9 mouse cellular contexts compared by ENCODE assay signal in genomic region chr4:46463130-46463830, GRCm38 (mm10). TPM values are rescaled to one million over a fixed set of nuclear protein-coding genes. Genes with fewer than 3 reads are reported as not detected.
A peak's percentile ranks its signal among the peaks of the same experiment; 100 is the strongest.
DNase-seq lines count a peak whose midpoint lies in the region; ATAC-seq lines count a peak whose summit lies in the region.
"Had no signal": no experiment of that assay in that cellular context is flagged by ENCODE, and none has a peak within 500 bp of the region (broad histone marks: within the 10 kb centered on the region; RNA-seq: fewer than 3 reads in every experiment).

No protein-coding gene starts in this region.

- no peak overlapping the region for H3K27ac ChIP-seq in midbrain, embryonic 13.5 days
- no peak overlapping the region for H3K27ac ChIP-seq in midbrain, embryonic 11.5 days (ENCODE audit: low read depth, low read length)
- H3K27ac ChIP-seq in embryonic facial prominence, embryonic 10.5 days (replicated peaks) = no peak overlapping the region
- peak overlapping the region; percentile 56; the same call in 1 of the 2 replicates for H3K27ac ChIP-seq in liver, embryonic 13.5 days

- H3K4me1 ChIP-seq in midbrain, embryonic 13.5 days (replicated peaks) = no peaks in the 10 kb centered on the region
- no peaks in the 10 kb centered on the region for H3K4me1 ChIP-seq in midbrain, embryonic 11.5 days (ENCODE audit: control insufficient read depth, insufficient read depth, low read length)
- H3K4me1 ChIP-seq in embryonic facial prominence, embryonic 10.5 days = no peaks in the 10 kb centered on the region
- peaks cover 58% of the 10 kb centered on the region for H3K4me1 ChIP-seq in liver, embryonic 13.5 days (replicated peaks)

- peaks cover 62% of the 10 kb centered on the region for H3K36me3 ChIP-seq in midbrain, embryonic 13.5 days
- H3K36me3 ChIP-seq in midbrain, embryonic 11.5 days (ENCODE audit: control insufficient read depth, insufficient read depth, low read length) = peaks cover 31% of the 10 kb centered on the region
- peaks cover 95% of the 10 kb centered on the region for H3K36me3 ChIP-seq in embryonic facial prominence, embryonic 10.5 days (replicated peaks)
- H3K36me3 ChIP-seq in liver, embryonic 13.5 days = peaks cover 100% of the 10 kb centered on the region
- peaks cover 8% of the 10 kb centered on the region for H3K36me3 ChIP-seq in splenic B cell, adult 2 months (ENCODE audit: control insufficient read depth, insufficient read depth, low read length, poor library complexity, severe bottlenecking)

- DNase-seq in cerebellum, postnatal 14 days = peak; percentile 53 to 72
- no peak for DNase-seq in cerebellum, adult 9-10 months
- no peak for DNase-seq in midbrain, embryonic 11.5 days (ENCODE audit: low spot score, missing footprints)
- DNase-seq in embryonic facial prominence, embryonic 10.5 days (ENCODE audit: low spot score) = peak; percentile 46
- DNase-seq in liver, embryonic 13.5 days = peak; percentile 43
- peak; percentile 73 for DNase-seq in splenic B cell, adult 2 months (ENCODE audit: low read depth, low spot score)
- DNase-seq in layer of hippocampus, adult 8-10 months (ENCODE audit: low spot score in 2 of 2) = no peak

- ATAC-seq in midbrain, embryonic 13.5 days = 0 out of 2 replicates have a peak, but pooled peaks have one; percentile 40
- no peak for ATAC-seq in midbrain, embryonic 11.5 days (ENCODE audit: low FRiP score)
- ATAC-seq in liver, embryonic 13.5 days (ENCODE audit: low read depth) = peak; percentile 56

- no peak overlapping the region for H3K9ac ChIP-seq in midbrain, embryonic 13.5 days (replicated peaks)
- no peak overlapping the region for H3K9ac ChIP-seq in midbrain, embryonic 11.5 days (ENCODE audit: low read length)
- H3K9ac ChIP-seq in liver, embryonic 13.5 days = no peak overlapping the region
- H3K9ac ChIP-seq: heart, embryonic 15.5 days had no signal

- no peaks in the 10 kb centered on the region for H3K27me3 ChIP-seq in midbrain, embryonic 13.5 days
- no peaks in the 10 kb centered on the region for H3K27me3 ChIP-seq in midbrain, embryonic 11.5 days (ENCODE audit: control insufficient read depth, insufficient read depth, low read length)
- H3K27me3 ChIP-seq in embryonic facial prominence, embryonic 10.5 days (replicated peaks; ENCODE audit: low read depth, poor library complexity, severe bottlenecking) = no peaks in the 10 kb centered on the region
- no peaks in the 10 kb centered on the region for H3K27me3 ChIP-seq in liver, embryonic 13.5 days
- H3K27me3 ChIP-seq in splenic B cell, adult 2 months (ENCODE audit: control insufficient read depth, insufficient read depth, low read length, poor library complexity, severe bottlenecking) = no peaks in the 10 kb centered on the region
- H3K27me3 ChIP-seq: heart, embryonic 15.5 days had no signal

- no peak overlapping the region for H3K4me3 ChIP-seq in midbrain, embryonic 13.5 days (replicated peaks)
- H3K4me3 ChIP-seq in midbrain, embryonic 11.5 days (ENCODE audit: low read depth, low read length) = no peak overlapping the region
- H3K4me3 ChIP-seq in embryonic facial prominence, embryonic 10.5 days = no peak overlapping the region
- H3K4me3 ChIP-seq in liver, embryonic 13.5 days (replicated peaks) = no peak overlapping the region
- H3K4me3 ChIP-seq: heart, embryonic 15.5 days had no signal

- no peaks in the 10 kb centered on the region for H3K9me3 ChIP-seq in midbrain, embryonic 13.5 days
- H3K9me3 ChIP-seq in midbrain, embryonic 11.5 days (ENCODE audit: control insufficient read depth, low read length) = no peaks in the 10 kb centered on the region
- H3K9me3 ChIP-seq in embryonic facial prominence, embryonic 10.5 days = no peaks in the 10 kb centered on the region
- no peaks in the 10 kb centered on the region for H3K9me3 ChIP-seq in liver, embryonic 13.5 days (replicated peaks)
- H3K9me3 ChIP-seq: heart, embryonic 15.5 days had no signal

- WGBS in midbrain, embryonic 13.5 days = 86% methylated on average over 7 of the region's 7 CpGs
- 83% methylated on average over 7 of the region's 7 CpGs for WGBS in midbrain, embryonic 11.5 days
- WGBS in embryonic facial prominence, embryonic 10.5 days = 84% methylated on average over 7 of the region's 7 CpGs
- 81% methylated on average over 7 of the region's 7 CpGs for WGBS in liver, embryonic 13.5 days (ENCODE audit: insufficient replicate concordance)

- no peak overlapping the region for H3K4me2 ChIP-seq in midbrain, embryonic 13.5 days (replicated peaks)
- H3K4me2 ChIP-seq in midbrain, embryonic 11.5 days = no peak overlapping the region
- H3K4me2 ChIP-seq in liver, embryonic 13.5 days = no peak overlapping the region
- H3K4me2 ChIP-seq: heart, embryonic 15.5 days had no signal

RNA-seq across cellular contexts. Expression of gene Anp32b, which starts 12.6 kb away (rescaled TPM):
- polyA plus RNA-seq in midbrain, embryonic 13.5 days (2015; fragmentation: Nextera tagmentation; extraction: Ambion mirVana) = 126 and 136 TPM in 2 replicates
- polyA plus RNA-seq in midbrain, embryonic 11.5 days (2014; fragmentation: Nextera tagmentation; extraction: Ambion mirVana) = 285 and 311 TPM in 2 replicates
- polyA plus RNA-seq in embryonic facial prominence, embryonic 10.5 days (2016; fragmentation: Nextera tagmentation; extraction: Ambion mirVana) = 427 and 431 TPM in 2 replicates
- 555 and 600 TPM in 2 replicates for polyA plus RNA-seq in liver, embryonic 13.5 days (2015; fragmentation: Nextera tagmentation; extraction: Ambion mirVana)
- 10 to 100 TPM; 52.4 to 66.0 (median 59.8) TPM for total RNA-seq in layer of hippocampus, adult 8-10 months (2022)

RNA-seq across cellular contexts. Expression of gene Nans, which starts 25.8 kb away (rescaled TPM):
- polyA plus RNA-seq in midbrain, embryonic 13.5 days (2015; fragmentation: Nextera tagmentation; extraction: Ambion mirVana) = 63.2 and 63.9 TPM in 2 replicates
- polyA plus RNA-seq in midbrain, embryonic 11.5 days (2014; fragmentation: Nextera tagmentation; extraction: Ambion mirVana) = 76.0 and 76.5 TPM in 2 replicates
- 86.7 and 88.8 TPM in 2 replicates for polyA plus RNA-seq in embryonic facial prominence, embryonic 10.5 days (2016; fragmentation: Nextera tagmentation; extraction: Ambion mirVana)
- polyA plus RNA-seq in liver, embryonic 13.5 days (2015; fragmentation: Nextera tagmentation; extraction: Ambion mirVana) = 65.4 and 77.9 TPM in 2 replicates
- total RNA-seq in layer of hippocampus, adult 8-10 months (2022) = 10 to 100 TPM; 15.5 to 19.7 (median 16.6) TPM

RNA-seq across cellular contexts. Expression of gene Hemgn, which starts 50.0 kb away (rescaled TPM):
- 0.17 and 0.26 TPM in 2 replicates for polyA plus RNA-seq in midbrain, embryonic 13.5 days (2015; fragmentation: Nextera tagmentation; extraction: Ambion mirVana)
- polyA plus RNA-seq in midbrain, embryonic 11.5 days (2014; fragmentation: Nextera tagmentation; extraction: Ambion mirVana) = 20.4 and 20.5 TPM in 2 replicates
- 9.9 and 13.6 TPM in 2 replicates for polyA plus RNA-seq in embryonic facial prominence, embryonic 10.5 days (2016; fragmentation: Nextera tagmentation; extraction: Ambion mirVana)
- 405 and 482 TPM in 2 replicates for polyA plus RNA-seq in liver, embryonic 13.5 days (2015; fragmentation: Nextera tagmentation; extraction: Ambion mirVana)
- not detected for total RNA-seq in layer of hippocampus, adult 8-10 months (2022)

Comparison
In these comparisons a context has a peak if more than half of its experiments do, and no peak if none do; other contexts are left out.
1. DNase-seq: peak in cerebellum, postnatal 14 days (2 of 2), embryonic facial prominence, embryonic 10.5 days (single experiment), liver, embryonic 13.5 days (single experiment) and splenic B cell, adult 2 months (single experiment); none in cerebellum, adult 9-10 months (single experiment), midbrain, embryonic 11.5 days (single experiment) and layer of hippocampus, adult 8-10 months (0 of 2).
2. RNA of gene Hemgn, which starts 50.0 kb away (polyA plus RNA-seq): 405 to 482 TPM in liver, embryonic 13.5 days; 20.4 to 20.5 TPM in midbrain, embryonic 11.5 days, 9.9 to 13.6 TPM in embryonic facial prominence, embryonic 10.5 days and 0.17 to 0.26 TPM in midbrain, embryonic 13.5 days; every median in the first group is over 10 times any median in the second.